Mouse (Mus musculus): ENCODE measurements around the gene Rnpc3.
"Not testable (repeated sequence)": the region's sequence is repeated elsewhere in the genome, so short reads cannot be mapped to it uniquely, and the experiment has no call there.

Gene Rnpc3

DNA sequence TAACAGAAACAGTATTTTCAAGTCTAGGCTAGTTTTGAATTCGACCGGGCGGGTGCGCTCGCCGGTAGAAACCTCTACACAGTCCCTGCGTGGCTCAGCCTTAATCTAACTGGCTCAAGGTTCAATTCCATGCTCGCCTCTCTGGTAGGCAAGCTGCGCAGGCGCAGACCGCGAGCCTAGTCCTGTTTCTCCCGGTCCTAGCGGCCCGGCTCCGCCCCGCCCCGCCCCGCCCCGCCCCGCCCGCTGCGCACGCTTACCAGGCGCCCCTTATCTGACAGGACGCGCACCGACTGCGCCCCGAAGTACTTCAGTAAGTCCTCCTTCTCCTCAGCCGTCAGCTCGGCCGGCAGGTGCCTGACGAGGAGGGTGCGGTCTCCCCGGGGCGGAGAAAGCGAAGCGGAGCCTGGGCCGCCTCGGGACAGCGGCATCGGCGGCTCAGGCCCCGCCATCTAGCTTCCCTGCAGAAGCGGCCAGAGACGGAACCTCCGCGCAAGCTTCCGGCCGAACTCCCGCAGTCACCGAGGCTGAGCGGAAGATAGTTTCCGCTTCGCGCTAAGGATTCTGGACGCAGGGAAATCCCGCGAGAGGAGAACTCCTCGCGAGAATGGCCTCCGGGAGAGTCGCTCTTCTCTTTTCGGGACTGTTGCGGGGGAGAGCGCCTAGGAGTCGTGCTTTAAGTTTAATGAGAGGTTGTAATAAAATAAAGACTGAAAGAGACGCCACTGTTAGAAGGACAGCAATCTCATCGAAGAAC is at the start of gene Rnpc3:
Gene Rnpc3 (minus strand): TSS at position 544 of the 754 bp plus-strand sequence.
- peak; percentile 88 for DNase-seq (ENCODE audit: low spot score)

DNA sequence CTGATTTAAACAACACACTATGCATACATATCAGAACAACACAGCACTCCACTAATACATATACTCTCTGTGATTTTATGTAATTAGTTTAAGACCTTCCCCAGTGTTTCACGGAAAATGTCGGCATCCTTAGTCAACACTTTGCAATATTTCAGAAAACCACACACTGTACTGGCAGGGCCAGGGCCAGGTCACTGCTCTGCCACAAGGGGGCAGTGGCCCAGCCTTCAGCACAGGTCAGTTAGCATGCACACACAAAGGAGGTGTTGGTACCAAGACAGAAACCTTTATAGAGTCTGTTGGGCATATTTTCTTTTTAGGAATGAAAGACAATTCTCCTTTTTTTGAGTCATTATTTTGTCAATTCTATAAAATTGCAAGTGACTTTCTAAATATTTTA is 27.0 kb upstream of the Rnpc3 start:
- DNase-seq (ENCODE audit: low spot score): no peak

GRCm38 (mm10) chr3:113654335-113654734 is 24.4 kb upstream of the Rnpc3 start:
- no peak for DNase-seq (ENCODE audit: low spot score)

DNA sequence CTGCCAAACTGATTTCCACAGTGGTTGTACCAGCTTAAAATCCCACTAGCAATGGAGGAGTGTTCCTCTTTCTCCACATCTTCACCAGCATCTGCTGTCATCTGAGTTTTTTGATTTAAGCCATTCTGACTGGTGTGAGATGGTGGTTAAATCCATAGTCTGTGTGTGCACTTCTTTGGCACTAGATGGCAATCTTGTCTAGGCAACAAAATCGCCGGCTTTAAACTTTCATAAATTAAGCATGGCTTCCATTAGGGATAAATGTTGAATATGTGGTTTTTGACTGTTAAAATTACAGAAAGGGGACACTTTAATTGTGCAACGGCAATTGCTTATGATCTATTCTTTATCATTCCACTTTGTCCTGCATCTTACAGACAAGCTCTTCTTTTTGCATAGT is 21.4 kb upstream of the Rnpc3 start:
- not testable (repeated sequence) for DNase-seq (ENCODE audit: low spot score)

DNA sequence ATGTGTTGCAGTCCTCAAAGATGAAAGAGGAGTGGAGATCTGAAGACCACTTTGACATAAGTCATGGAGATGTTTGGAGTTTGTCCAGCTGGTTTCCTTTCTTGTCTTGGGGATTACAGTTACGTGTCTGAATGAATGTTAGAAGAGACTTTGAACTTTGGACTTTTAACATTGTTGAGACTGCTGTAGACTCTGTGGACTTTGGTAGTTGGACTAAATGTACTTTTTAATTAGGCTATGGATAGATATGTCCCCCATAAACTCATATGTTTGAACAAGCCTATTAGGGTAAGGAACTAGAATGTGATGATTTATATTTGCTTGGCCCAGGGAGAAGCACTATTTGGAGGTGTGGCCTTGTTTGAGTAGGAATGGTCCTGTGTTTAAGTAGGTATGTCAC is 9.6 kb upstream of the Rnpc3 start:
- DNase-seq (ENCODE audit: low spot score): no peak

DNA sequence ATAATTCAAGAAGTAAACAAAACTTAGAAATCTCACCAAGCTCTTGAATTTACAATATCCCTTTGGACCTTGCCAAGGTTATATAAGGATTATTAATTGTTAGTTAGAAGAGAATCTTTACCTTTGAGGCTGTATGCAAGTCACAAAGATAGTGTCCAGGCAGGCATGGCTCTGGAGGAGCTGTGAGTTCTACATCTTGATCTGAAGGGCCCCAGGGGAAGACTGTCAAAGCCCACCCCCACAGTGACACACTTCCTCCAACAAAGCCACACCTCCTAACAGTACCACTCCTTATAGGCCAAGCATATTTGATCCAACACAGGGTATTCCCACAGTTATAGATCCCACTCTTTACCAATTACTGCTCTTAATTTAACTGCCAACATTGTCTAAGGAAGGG is 4.3 kb upstream of the Rnpc3 start:
- DNase-seq (ENCODE audit: low spot score): no peak

DNA sequence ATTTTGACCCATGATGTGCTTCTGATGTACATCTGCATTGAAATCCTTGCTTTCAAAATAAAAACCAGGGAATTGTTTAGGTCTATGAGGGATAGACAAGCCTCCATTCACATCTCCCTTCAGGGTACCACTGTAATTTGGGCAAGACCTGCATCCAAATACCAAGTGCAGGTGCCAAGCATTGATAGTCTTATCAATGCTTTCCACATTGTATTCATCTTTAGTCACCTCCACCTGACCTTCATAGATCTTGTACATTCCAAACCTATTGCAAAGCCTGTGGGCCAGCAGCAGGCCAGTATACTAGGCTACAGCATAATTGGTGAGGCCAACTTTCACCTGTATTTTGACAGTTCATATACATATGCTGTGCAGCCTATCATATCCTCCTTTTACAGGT is 1.7 kb upstream of the Rnpc3 start:
- DNase-seq (ENCODE audit: low spot score): no peak

DNA sequence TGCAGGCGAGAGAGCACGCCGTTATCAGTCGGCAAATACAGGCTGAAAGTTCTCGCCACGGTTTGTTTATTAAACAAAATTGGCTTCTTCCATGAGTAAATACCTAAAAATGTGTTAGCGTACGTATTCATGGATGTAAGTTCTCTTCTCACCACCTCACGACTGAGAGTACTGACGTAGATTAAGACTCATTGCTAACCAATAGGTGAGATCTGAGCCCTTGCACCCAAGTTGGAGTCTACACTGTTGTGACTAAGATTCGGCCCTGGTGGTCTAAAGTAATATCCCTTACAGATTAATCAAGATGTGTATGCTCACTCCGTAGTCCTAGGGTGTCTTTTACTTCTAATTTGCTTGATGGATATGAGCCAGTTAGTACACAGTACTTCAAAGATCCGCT is 615 bp upstream of the Rnpc3 start:
- DNase-seq (ENCODE audit: low spot score): no peak

GRCm38 (mm10) chr3:113606599-113606998 is 23.4 kb downstream of the Rnpc3 start, which contains the start of gene Amy1:
Gene Amy1, minus strand, starts transcription at chr3:113606699.
- no peak for DNase-seq (ENCODE audit: low spot score)

DNA sequence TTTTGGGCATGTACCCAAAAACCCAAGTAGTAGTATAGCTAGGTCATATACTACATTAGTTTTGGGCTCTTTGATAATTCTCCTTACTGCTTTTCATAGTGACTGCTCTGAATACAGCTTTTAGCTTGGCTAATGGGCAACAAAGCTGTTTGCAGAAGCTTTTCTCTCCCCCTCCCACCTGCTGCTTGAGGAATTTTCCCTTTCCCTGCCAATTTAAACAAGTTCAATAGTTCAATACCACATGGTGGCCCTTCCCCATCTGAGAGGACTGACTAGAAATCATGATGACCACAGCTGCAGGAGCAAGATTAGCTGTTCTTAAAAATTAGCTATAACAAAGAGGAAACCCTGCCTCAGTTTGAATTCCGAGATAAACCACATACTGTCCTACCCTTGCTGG is 39.1 kb downstream of the Rnpc3 start:
- DNase-seq (ENCODE audit: low spot score): no peak

DNA sequence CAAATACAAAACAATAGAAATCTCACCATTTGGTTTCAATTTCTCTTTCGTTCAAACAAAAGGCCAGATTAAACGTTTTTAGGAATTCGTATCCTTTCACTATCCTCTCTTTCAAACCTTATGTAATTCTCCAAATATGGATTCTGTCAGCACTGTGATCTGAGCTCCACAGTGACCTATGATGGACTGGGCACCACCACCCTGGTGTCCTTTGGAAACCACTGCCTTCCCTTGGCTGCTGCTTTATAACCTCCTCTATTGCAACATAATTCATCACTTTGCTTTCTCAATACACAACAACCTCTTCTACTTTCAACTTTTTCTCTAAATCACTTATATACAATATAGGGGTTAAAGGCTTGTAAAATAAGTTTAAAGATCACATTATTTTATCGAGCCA is 55.4 kb downstream of the Rnpc3 start:
- no peak for DNase-seq (ENCODE audit: low spot score)

- no peak for DNase-seq (ENCODE audit: low spot score)
Measured at GRCm38 (mm10) chr3:113574138-113574537, 55.8 kb downstream of the Rnpc3 start.

DNA sequence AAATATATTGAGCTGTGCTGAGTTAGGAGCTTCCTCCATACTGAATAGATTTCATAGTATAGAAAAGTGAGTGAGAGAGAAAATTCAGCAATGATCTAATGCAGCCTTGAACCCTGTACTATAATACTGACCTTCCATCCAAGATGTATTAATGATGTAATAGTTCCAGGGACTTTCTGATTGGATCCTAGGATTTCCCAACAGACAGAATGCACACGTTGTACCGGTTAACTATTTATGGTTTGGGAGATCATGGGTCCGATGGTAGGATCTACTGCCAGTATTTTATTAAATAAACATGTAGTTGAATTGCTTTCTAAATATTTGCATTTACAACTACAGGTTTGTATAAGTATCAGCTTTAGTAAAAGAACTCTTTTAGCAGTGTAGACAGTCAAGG is 57.8 kb downstream of the Rnpc3 start:
- no peak for DNase-seq (ENCODE audit: low spot score)
